Mouse (Mus musculus) liver, embryonic 14.5 days (tissue): ENCODE data around the gene Plxna3. TPM values are rescaled to one million over a fixed set of nuclear protein-coding genes. Genes with fewer than 3 reads are reported as not detected.

ENCODE experiments used
- ATAC-seq: fragments of 200-750 bp; cut with Nextera tagmentation; 2 replicates; pipeline ENCODE4 v1.8.0; 2017; ENCODE audit warnings: moderate number of reproducible peaks, mild to moderate bottlenecking, moderate library complexity; ENCODE audit not compliant: insufficient read depth
- DNase-seq, 3 experiments: peaks; one replicate each; pipeline ENCODE4 v3.0.0-alpha.2; 2012 to 2013; ENCODE audit warnings: low read depth in 3 of 3, low spot score in 3 of 3
- H3K27ac ChIP-seq: fragments of 300-500 bp; sonication (generic); 2 replicates; pipeline ENCODE4 v1.5.1; 2014; ENCODE audit warnings: moderate library complexity, mild to moderate bottlenecking, control low read depth, inconsistent platforms
- H3K27me3 ChIP-seq: fragments of 300-500 bp; sonication (generic); 2 replicates; pipeline ENCODE4 v1.6.1; 2014; ENCODE audit warnings: mild to moderate bottlenecking, low read length, moderate library complexity; ENCODE audit not compliant: control insufficient read depth, insufficient read depth
- H3K36me3 ChIP-seq: fragments of 300-500 bp; sonication (generic); replicated peaks from 2 replicates; pipeline ENCODE4 v1.6.1; 2014; ENCODE audit warnings: low read depth; ENCODE audit not compliant: control insufficient read depth, insufficient read depth
- H3K4me1 ChIP-seq, 2 experiments: fragments of 200-500 bp in 1 of 2; fragments of 300-500 bp in 1 of 2; sonication (generic) in 1 of 2; replicated peaks; 2 replicates each; pipeline ENCODE4 v1.6.1; 2012 to 2014; ENCODE audit warnings: antibody characterized with exemption in 1 of 2, inconsistent platforms in 1 of 2, low read length in 1 of 2; ENCODE audit not compliant: control insufficient read depth in 2 of 2, insufficient read depth in 2 of 2
- H3K4me2 ChIP-seq: fragments of 300-500 bp; sonication (generic); 2 replicates; pipeline ENCODE4 v1.6.1; 2014; ENCODE audit warnings: low read depth, mild to moderate bottlenecking, control low read depth, moderate library complexity
- H3K4me3 ChIP-seq, 2 experiments: fragments of 200-500 bp in 1 of 2; fragments of 300-500 bp in 1 of 2; sonication (generic) in 1 of 2; 2 replicates each; pipeline ENCODE4 v1.5.1; 2012 to 2014; ENCODE audit warnings: low read depth in 2 of 2, low read length in 2 of 2, mild to moderate bottlenecking in 2 of 2, control low read depth in 1 of 2, inconsistent platforms in 1 of 2, moderate library complexity in 1 of 2; ENCODE audit not compliant: insufficient read depth in 1 of 2
- H3K9ac ChIP-seq: fragments of 300-500 bp; sonication (generic); replicated peaks from 2 replicates; pipeline ENCODE4 v1.6.1; 2014; ENCODE audit warnings: mild to moderate bottlenecking, control low read depth, moderate library complexity
- H3K9me3 ChIP-seq: fragments of 300-500 bp; sonication (generic); 2 replicates; pipeline ENCODE4 v1.6.1; 2016; ENCODE audit warnings: low read length, mixed read lengths; ENCODE audit not compliant: control insufficient read depth
- CTCF ChIP-seq: IDR thresholded peaks from 2 replicates; pipeline ENCODE4 v1.5.1; 2016; ENCODE audit warnings: antibody characterized with exemption, low read depth, control low read depth
- EP300 ChIP-seq: IDR thresholded peaks from 2 replicates; pipeline ENCODE4 v1.6.1; 2016; ENCODE audit warnings: antibody characterized with exemption, low read depth
- WGBS: fragments of 180-500 bp; shearing (Covaris S2); extraction: QIAGEN DNeasy Blood & Tissue Kit; methylation state at CpG from one replicate; pipeline ENCODE4 v1.1.7; 2014; ENCODE audit not compliant: insufficient replicate concordance; 5-methylcytosine and 5-hydroxymethylcytosine counted together
- polyA plus RNA-seq, 2 experiments: library from polyadenylated mRNA; depleted of rRNA in 1 of 2; stranded (reverse) in 1 of 2; unstranded in 1 of 2; fragments of >200 nt; fragmentation: Nextera tagmentation in 1 of 2; extraction: Ambion mirVana in 1 of 2; gene quantifications; 2 replicates each; pipeline versions ENCODE4 v1.2.1 to v1.2.3; 2012 to 2014

Gene Plxna3
- polyA plus RNA-seq, 2 experiments, result 0.51 to 2.9 TPM

DNA sequence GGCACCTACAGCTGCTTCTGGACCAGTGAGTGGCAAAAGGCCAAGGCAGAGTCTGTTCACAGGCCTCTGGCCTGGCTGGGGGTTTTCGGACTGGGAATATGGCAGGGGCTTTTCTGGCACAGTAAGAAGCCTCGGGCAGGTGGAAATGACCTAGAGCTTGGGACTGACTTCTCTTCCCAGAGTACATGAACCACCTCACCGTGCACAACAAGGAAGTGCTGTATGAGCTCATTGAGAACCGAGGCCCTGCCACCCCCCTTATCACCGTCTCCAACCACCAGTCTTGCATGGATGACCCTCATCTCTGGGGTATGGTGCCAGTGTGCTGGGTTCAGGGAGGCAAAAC lies 45.8 kb upstream of the Plxna3 start:
- TF ChIP-seq CTCF (no peak), EP300 (no peak)
- ATAC-seq, result no peak
- peak overlapping the region; percentile 91 for H3K4me2 ChIP-seq
- peak overlapping the region; percentile 88 for H3K27ac ChIP-seq
- peaks cover 0 to 12% of the 10 kb centered on the region in 2 experiments; a peak in 3 of 4 replicates for H3K4me1 ChIP-seq
- no peaks in the 10 kb centered on the region for H3K27me3 ChIP-seq
- peak overlapping the region; percentile 68 for H3K9ac ChIP-seq
- 27% methylated on average over 5 of the region's 5 CpGs for WGBS
- H3K4me3 ChIP-seq, result peak overlapping the region; percentile 65 to 99
- H3K9me3 ChIP-seq, result no peaks in the 10 kb centered on the region
- H3K36me3 ChIP-seq, result no peaks in the 10 kb centered on the region
- DNase-seq, result no peak

DNA sequence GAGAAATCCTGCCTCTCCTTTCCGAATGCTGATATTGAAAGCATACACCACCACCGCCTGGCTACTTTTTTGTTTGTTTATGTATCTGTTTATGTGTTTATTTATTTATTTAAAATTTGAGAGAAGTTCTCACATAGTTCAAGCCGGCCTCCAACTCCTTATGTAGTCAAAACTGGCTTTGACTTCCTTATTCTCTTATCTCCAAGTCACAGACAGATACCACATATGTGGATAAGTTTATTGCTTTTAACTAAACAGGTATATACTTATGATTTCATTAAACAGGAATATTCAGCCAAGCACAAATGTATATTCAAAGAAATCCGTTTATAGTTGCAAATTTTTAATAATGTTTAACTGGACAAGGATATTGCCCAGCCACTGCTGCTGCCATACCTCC lies 35.4 kb upstream of the Plxna3 start:
- H3K4me3 ChIP-seq, result no peak overlapping the region
- H3K9me3 ChIP-seq, result no peaks in the 10 kb centered on the region
- ATAC-seq (no peak), DNase-seq (no peak)
- no peak overlapping the region for H3K9ac ChIP-seq
- H3K4me2 ChIP-seq, result no peak overlapping the region
- H3K27ac ChIP-seq, result no peak overlapping the region
- WGBS, result 42% methylated on average over 4 of the region's 4 CpGs
- H3K36me3 ChIP-seq, result no peaks in the 10 kb centered on the region
- H3K27me3 ChIP-seq, result no peaks in the 10 kb centered on the region
- peaks cover 0 to 6% of the 10 kb centered on the region in 2 experiments; a peak in 2 of 4 replicates for H3K4me1 ChIP-seq
- no peak for TF ChIP-seq EP300
- no peak for TF ChIP-seq CTCF

DNA sequence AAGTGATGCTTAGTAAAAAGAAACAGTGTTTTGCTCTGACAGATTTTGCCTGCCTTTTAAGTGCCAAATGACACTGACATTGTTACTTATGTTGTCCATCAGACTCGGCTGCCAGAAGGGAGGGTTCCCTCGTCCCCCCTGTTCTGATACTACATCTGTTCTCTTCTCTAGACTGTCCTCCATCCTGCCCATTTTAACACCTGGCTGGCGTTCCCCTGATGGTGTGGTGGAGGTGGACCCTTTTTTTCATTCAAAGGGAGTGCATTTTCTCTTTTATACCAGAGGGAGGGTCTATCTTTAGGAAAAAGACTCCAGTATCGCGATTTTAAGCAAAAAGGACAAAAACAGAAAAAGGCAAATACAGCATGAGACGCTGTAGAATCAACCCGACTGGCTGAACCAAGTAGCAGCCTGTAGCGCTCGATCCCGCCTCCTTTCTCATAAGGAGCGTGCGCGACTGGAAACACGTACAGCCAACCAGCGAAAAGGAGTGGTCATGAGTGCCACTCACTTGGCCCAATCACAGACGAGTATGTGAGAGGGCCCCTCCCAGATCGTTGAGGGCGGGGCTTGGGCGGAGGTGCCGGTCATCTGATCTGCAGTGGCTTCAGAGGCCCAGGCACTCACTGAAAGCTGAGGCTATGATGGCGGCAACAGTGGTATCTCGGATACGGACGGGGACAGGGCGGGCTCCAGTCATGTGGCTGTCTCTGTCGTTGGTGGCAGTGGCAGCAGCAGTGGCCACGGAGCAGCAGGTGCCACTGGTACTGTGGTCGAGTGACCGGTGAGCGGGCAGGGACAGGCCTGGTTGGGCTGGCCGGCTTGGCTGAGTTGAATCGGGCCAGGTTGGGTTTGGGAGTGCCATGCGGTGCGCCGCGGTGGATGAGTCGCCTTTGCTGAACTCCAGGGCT lies 32.1 kb upstream of the Plxna3 start, which contains the start of gene Atp6ap1:
Gene Atp6ap1 (plus strand): TSS at position 560 of the 911 bp plus-strand sequence.
- peaks cover 0 to 13% of the 10 kb centered on the region in 2 experiments; a peak in 2 of 4 replicates for H3K4me1 ChIP-seq
- H3K4me3 ChIP-seq, result peak within 1 kb of the TSS; percentile 75 to 78
- H3K4me2 ChIP-seq, result peak within 1 kb of the TSS; percentile 82
- peak within 1 kb of the TSS; percentile 85 for H3K9ac ChIP-seq
- 7% methylated on average over 37 of the region's 37 CpGs for WGBS
- H3K27me3 ChIP-seq, result no peaks in the 10 kb centered on the region
- ATAC-seq (peak; percentile 94), DNase-seq (peak; percentile 90)
- no peak for TF ChIP-seq EP300
- peak within 1 kb of the TSS; percentile 70 for H3K27ac ChIP-seq
- peaks cover 9% of the 10 kb centered on the region for H3K36me3 ChIP-seq
- no peaks in the 10 kb centered on the region for H3K9me3 ChIP-seq

DNA sequence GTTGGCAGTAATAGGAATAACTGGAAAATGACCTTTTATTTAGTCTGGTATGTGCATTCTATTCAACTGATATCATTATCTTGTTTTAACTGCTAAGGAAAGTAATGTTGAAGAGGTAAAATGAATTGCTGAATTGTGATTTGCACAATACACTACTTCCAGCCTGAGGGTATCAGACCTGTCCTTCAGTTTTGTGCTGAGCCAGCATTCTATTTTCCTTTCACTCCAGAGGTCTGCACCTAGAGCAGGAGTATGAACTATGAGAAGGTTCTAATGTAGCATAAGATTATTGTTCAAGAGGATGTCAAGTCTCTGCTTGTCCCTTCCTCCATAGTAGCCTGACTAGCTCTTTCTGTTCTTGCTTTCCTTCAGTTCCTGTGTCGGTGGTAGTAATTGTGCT lies 30.5 kb upstream of the Plxna3 start:
- ATAC-seq (no peak), DNase-seq (no peak)
- H3K27ac ChIP-seq, result no peak overlapping the region
- no peak overlapping the region for H3K9ac ChIP-seq
- no peaks in the 10 kb centered on the region for H3K9me3 ChIP-seq
- H3K36me3 ChIP-seq, result peaks cover 16% of the 10 kb centered on the region
- WGBS, result 46% methylated on average over 1 of the region's 1 CpGs
- no peaks in the 10 kb centered on the region for H3K27me3 ChIP-seq
- peaks cover 0 to 13% of the 10 kb centered on the region in 2 experiments; a peak in 2 of 4 replicates for H3K4me1 ChIP-seq
- H3K4me3 ChIP-seq, result 0 out of 4 replicates have a peak overlapping the region, but pooled peaks of 1 of the 2 experiments have one; percentile 1
- H3K4me2 ChIP-seq, result peak overlapping the region; percentile 49
- TF ChIP-seq CTCF (no peak), EP300 (no peak)

DNA sequence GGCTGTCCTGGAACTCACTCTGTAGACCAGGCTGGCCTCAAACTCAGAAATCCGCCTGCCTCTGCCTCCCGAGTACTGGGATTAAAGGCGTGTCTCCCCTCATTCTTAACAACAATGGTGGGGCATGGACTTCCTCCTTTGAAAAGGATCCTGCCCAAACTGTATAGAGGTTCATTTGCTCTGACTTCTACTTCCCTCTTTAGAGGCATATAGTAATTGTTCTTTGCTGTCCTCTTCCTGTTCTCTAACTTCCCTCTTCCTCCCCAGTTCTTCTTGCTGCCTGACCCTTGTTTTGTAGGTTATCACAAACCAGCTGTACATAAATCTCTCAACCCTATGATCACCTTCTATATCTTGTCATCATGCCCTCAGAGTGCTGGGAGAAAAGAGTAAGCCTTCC lies 29.1 kb upstream of the Plxna3 start:
- H3K27me3 ChIP-seq, result no peaks in the 10 kb centered on the region
- no peaks in the 10 kb centered on the region for H3K9me3 ChIP-seq
- H3K4me2 ChIP-seq, result no peak overlapping the region
- no peak overlapping the region for H3K4me3 ChIP-seq
- DNase-seq (no peak), ATAC-seq (no peak)
- peaks cover 18% of the 10 kb centered on the region for H3K36me3 ChIP-seq
- WGBS, result 54% methylated on average over 3 of the region's 3 CpGs
- TF ChIP-seq EP300 (no peak), CTCF (no peak)
- peaks cover 0 to 15% of the 10 kb centered on the region in 2 experiments; a peak in 2 of 4 replicates for H3K4me1 ChIP-seq
- H3K9ac ChIP-seq, result no peak overlapping the region
- H3K27ac ChIP-seq, result no peak overlapping the region
